Mouse (Mus musculus): ENCODE data around the gene Aagab. TPM values are rescaled to one million over a fixed set of nuclear protein-coding genes. Genes with fewer than 3 reads are reported as not detected.

Aagab gene
- polyA plus RNA-seq, 1 experiment from 2014 or later = 66.0 TPM

- Histone ChIP-seq H3K4me3 (ENCODE audit: low read length) (no peak overlapping the region), H3K36me3 (ENCODE audit: control insufficient read depth, insufficient read depth, low read length) (peaks cover 14% of the 10 kb centered on the region), H3K9ac (ENCODE audit: low read depth, low read length) (no peak overlapping the region), H3K9me3 (ENCODE audit: control insufficient read depth, low read length) (no peaks in the 10 kb centered on the region), H3K27ac (ENCODE audit: low read depth, low read length) (no peak overlapping the region), H3K27me3 (replicated peaks; ENCODE audit: control insufficient read depth, insufficient read depth, low read length) (no peaks in the 10 kb centered on the region), H3K4me1 (ENCODE audit: control insufficient read depth, insufficient read depth, low read depth, low read length) (no peaks in the 10 kb centered on the region), H3K4me2 (ENCODE audit: low read length) (no peak overlapping the region)
- WGBS = 31% methylated on average over 11 of the region's 11 CpGs
- ATAC-seq = no peak
Measured at GRCm38 (mm10) chr9:63632924-63633323, 30.5 kb downstream of the Aagab start.

- Histone ChIP-seq H3K4me3 (ENCODE audit: low read length) (no peak overlapping the region), H3K4me1 (ENCODE audit: control insufficient read depth, insufficient read depth, low read depth, low read length) (no peaks in the 10 kb centered on the region), H3K27me3 (replicated peaks; ENCODE audit: control insufficient read depth, insufficient read depth, low read length) (no peaks in the 10 kb centered on the region), H3K36me3 (ENCODE audit: control insufficient read depth, insufficient read depth, low read length) (peaks cover 14% of the 10 kb centered on the region), H3K9me3 (ENCODE audit: control insufficient read depth, low read length) (no peaks in the 10 kb centered on the region), H3K9ac (ENCODE audit: low read depth, low read length) (no peak overlapping the region), H3K27ac (ENCODE audit: low read depth, low read length) (no peak overlapping the region), H3K4me2 (ENCODE audit: low read length) (no peak overlapping the region)
- whole genome bisulfite sequencing = 44% methylated on average over 7 of the region's 7 CpGs
- ATAC-seq = no peak
Measured at GRCm38 (mm10) chr9:63633334-63633733, 30.9 kb downstream of the Aagab start.

- Histone ChIP-seq H3K4me3 (ENCODE audit: low read length) (no peak overlapping the region), H3K4me2 (ENCODE audit: low read length) (no peak overlapping the region), H3K27me3 (replicated peaks; ENCODE audit: control insufficient read depth, insufficient read depth, low read length) (no peaks in the 10 kb centered on the region), H3K27ac (ENCODE audit: low read depth, low read length) (no peak overlapping the region), H3K4me1 (ENCODE audit: control insufficient read depth, insufficient read depth, low read depth, low read length) (no peaks in the 10 kb centered on the region), H3K36me3 (ENCODE audit: control insufficient read depth, insufficient read depth, low read length) (peaks cover 9% of the 10 kb centered on the region), H3K9me3 (ENCODE audit: control insufficient read depth, low read length) (no peaks in the 10 kb centered on the region), H3K9ac (ENCODE audit: low read depth, low read length) (no peak overlapping the region)
- no peak for ATAC-seq
- 54% methylated on average over 7 of the region's 7 CpGs for WGBS
Measured at GRCm38 (mm10) chr9:63636113-63636512, 33.7 kb downstream of the Aagab start.

GRCm38 (mm10) chr9:63641983-63642646, 39.7 kb downstream of the Aagab start:
- H3K9ac ChIP-seq (ENCODE audit: low read depth, low read length) = no peak overlapping the region
- no peaks in the 10 kb centered on the region for H3K27me3 ChIP-seq (replicated peaks; ENCODE audit: control insufficient read depth, insufficient read depth, low read length)
- H3K4me2 ChIP-seq (ENCODE audit: low read length) = no peak overlapping the region
- no peak overlapping the region for H3K4me3 ChIP-seq (ENCODE audit: low read length)
- no peaks in the 10 kb centered on the region for H3K9me3 ChIP-seq (ENCODE audit: control insufficient read depth, low read length)
- H3K27ac ChIP-seq (ENCODE audit: low read depth, low read length) = no peak overlapping the region
- H3K36me3 ChIP-seq (ENCODE audit: control insufficient read depth, insufficient read depth, low read length) = peaks cover 9% of the 10 kb centered on the region
- WGBS = 93% methylated on average over 4 of the region's 4 CpGs
- ATAC-seq = no peak
- H3K4me1 ChIP-seq (ENCODE audit: control insufficient read depth, insufficient read depth, low read depth, low read length) = no peaks in the 10 kb centered on the region

- Histone ChIP-seq H3K4me2 (ENCODE audit: low read length) (no peak overlapping the region), H3K36me3 (ENCODE audit: control insufficient read depth, insufficient read depth, low read length) (peaks cover 6% of the 10 kb centered on the region), H3K9me3 (ENCODE audit: control insufficient read depth, low read length) (no peaks in the 10 kb centered on the region), H3K4me1 (ENCODE audit: control insufficient read depth, insufficient read depth, low read depth, low read length) (no peaks in the 10 kb centered on the region), H3K9ac (ENCODE audit: low read depth, low read length) (no peak overlapping the region), H3K4me3 (ENCODE audit: low read length) (no peak overlapping the region), H3K27me3 (replicated peaks; ENCODE audit: control insufficient read depth, insufficient read depth, low read length) (no peaks in the 10 kb centered on the region), H3K27ac (ENCODE audit: low read depth, low read length) (no peak overlapping the region)
- WGBS = 93% methylated on average over 6 of the region's 6 CpGs
- no peak for ATAC-seq
Measured at GRCm38 (mm10) chr9:63644011-63644410, 41.6 kb downstream of the Aagab start.

GRCm38 (mm10) chr9:63645084-63645483, 42.6 kb downstream of the Aagab start:
- Histone ChIP-seq H3K4me3 (ENCODE audit: low read length) (no peak overlapping the region), H3K27me3 (replicated peaks; ENCODE audit: control insufficient read depth, insufficient read depth, low read length) (no peaks in the 10 kb centered on the region), H3K36me3 (ENCODE audit: control insufficient read depth, insufficient read depth, low read length) (peaks cover 6% of the 10 kb centered on the region), H3K4me2 (ENCODE audit: low read length) (no peak overlapping the region), H3K9me3 (ENCODE audit: control insufficient read depth, low read length) (no peaks in the 10 kb centered on the region), H3K9ac (ENCODE audit: low read depth, low read length) (no peak overlapping the region), H3K4me1 (ENCODE audit: control insufficient read depth, insufficient read depth, low read depth, low read length) (no peaks in the 10 kb centered on the region), H3K27ac (ENCODE audit: low read depth, low read length) (no peak overlapping the region)
- ATAC-seq = no peak
- WGBS = 77% methylated on average over 8 of the region's 8 CpGs

- H3K36me3 ChIP-seq (ENCODE audit: control insufficient read depth, insufficient read depth, low read length) = no peaks in the 10 kb centered on the region
- H3K27me3 ChIP-seq (replicated peaks; ENCODE audit: control insufficient read depth, insufficient read depth, low read length) = no peaks in the 10 kb centered on the region
Measured at GRCm38 (mm10) chr9:63647581-63648519, 45.4 kb downstream of the Aagab start.

GRCm38 (mm10) chr9:63648520-63648918, 46.1 kb downstream of the Aagab start:
- WGBS = 79% methylated on average over 9 of the region's 9 CpGs
- ATAC-seq = no peak
- Histone ChIP-seq H3K4me1 (ENCODE audit: control insufficient read depth, insufficient read depth, low read depth, low read length) (peaks cover 29% of the 10 kb centered on the region), H3K27me3 (replicated peaks; ENCODE audit: control insufficient read depth, insufficient read depth, low read length) (no peaks in the 10 kb centered on the region), H3K9ac (ENCODE audit: low read depth, low read length) (no peak overlapping the region), H3K4me3 (ENCODE audit: low read length) (no peak overlapping the region), H3K36me3 (ENCODE audit: control insufficient read depth, insufficient read depth, low read length) (no peaks in the 10 kb centered on the region), H3K27ac (ENCODE audit: low read depth, low read length) (no peak overlapping the region), H3K4me2 (ENCODE audit: low read length) (no peak overlapping the region), H3K9me3 (ENCODE audit: control insufficient read depth, low read length) (no peaks in the 10 kb centered on the region)

More at GRCm38 (mm10) chr9:63647581-63648519, 45.4 kb downstream of the Aagab start:
- Histone ChIP-seq H3K9me3 (ENCODE audit: control insufficient read depth, low read length) (no peaks in the 10 kb centered on the region), H3K27ac (ENCODE audit: low read depth, low read length) (no peak overlapping the region), H3K9ac (ENCODE audit: low read depth, low read length) (no peak overlapping the region), H3K4me2 (ENCODE audit: low read length) (no peak overlapping the region), H3K4me3 (ENCODE audit: low read length) (no peak overlapping the region), H3K4me1 (ENCODE audit: control insufficient read depth, insufficient read depth, low read depth, low read length) (peaks cover 23% of the 10 kb centered on the region)
- ATAC-seq = no peak
- 81% methylated on average over 9 of the region's 9 CpGs for WGBS

- 87% methylated on average over 8 of the region's 8 CpGs for WGBS
- Histone ChIP-seq H3K4me3 (ENCODE audit: low read length) (no peak overlapping the region), H3K36me3 (ENCODE audit: control insufficient read depth, insufficient read depth, low read length) (no peaks in the 10 kb centered on the region), H3K4me2 (ENCODE audit: low read length) (no peak overlapping the region), H3K9ac (ENCODE audit: low read depth, low read length) (no peak overlapping the region), H3K27ac (ENCODE audit: low read depth, low read length) (no peak overlapping the region), H3K4me1 (ENCODE audit: control insufficient read depth, insufficient read depth, low read depth, low read length) (peaks cover 42% of the 10 kb centered on the region), H3K9me3 (ENCODE audit: control insufficient read depth, low read length) (no peaks in the 10 kb centered on the region), H3K27me3 (replicated peaks; ENCODE audit: control insufficient read depth, insufficient read depth, low read length) (no peaks in the 10 kb centered on the region)
- ATAC-seq = no peak
Measured at GRCm38 (mm10) chr9:63649841-63650545, 47.5 kb downstream of the Aagab start.
